Mouse (Mus musculus): ENCODE measurements at regions not wholly inside any gene's neighbourhood (a gene's known extent, or its start where the extent isn't known, plus 50 kb on each side); places are given as distances from the start of the nearest gene placed in this dataset.
"Not testable (repeated sequence)": the region's sequence is repeated elsewhere in the genome, so short reads cannot be mapped to it uniquely, and the experiment has no call there.

DNA sequence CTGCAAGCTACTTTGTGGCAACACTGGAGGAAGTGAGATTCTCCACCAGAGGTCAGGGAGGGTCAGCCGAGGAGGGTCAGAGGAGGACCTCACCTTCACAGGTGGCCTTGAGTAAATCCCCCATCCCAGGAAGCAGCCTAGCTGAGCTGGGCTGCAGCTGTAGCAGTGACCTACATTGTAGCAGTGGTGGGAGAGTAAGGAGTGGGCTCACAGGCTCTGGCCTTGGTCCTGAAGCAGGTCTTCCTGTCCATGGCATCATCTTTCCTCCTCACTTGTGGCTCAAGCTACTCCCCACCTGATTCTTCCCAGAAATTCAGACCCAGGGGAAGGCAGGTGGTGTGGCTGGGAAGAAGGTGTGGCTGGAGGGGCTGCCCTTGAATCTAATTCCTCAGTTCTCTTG is 84.3 kb downstream of the 1810013L24Rik start:
- not testable (repeated sequence) for TF ChIP-seq CTCF (IDR thresholded peaks at IDR 0.05); POLR2A (IDR thresholded peaks at IDR 0.05; ENCODE audit: insufficient read depth, low read depth, low read length)
